Mouse (Mus musculus) megakaryocyte, embryonic 14.5 days (primary cell): ENCODE results near the gene Prpf19.

Experiments used
- FLI1 ChIP-seq: IDR thresholded peaks from 2 replicates; pipeline ENCODE4 v1.6.1; 2012; ENCODE audit warnings: low read length, inconsistent platforms, mixed read lengths
- GATA1 ChIP-seq: IDR thresholded peaks from 3 replicates; pipeline ENCODE4 v1.6.1; 2012; ENCODE audit warnings: mixed read lengths, low read length, inconsistent platforms, borderline replicate concordance

GRCm38 (mm10) chr19:10943955-10944354 lies 48.9 kb downstream of the Prpf19 start:
- no peak for TF ChIP-seq FLI1
- TF ChIP-seq GATA1: no peak
